Mouse (Mus musculus): ENCODE results near the gene Gm11559.
"Not testable (repeated sequence)": the region's sequence is repeated elsewhere in the genome, so short reads cannot be mapped to it uniquely, and the experiment has no call there.

The Gm11559 gene

DNA sequence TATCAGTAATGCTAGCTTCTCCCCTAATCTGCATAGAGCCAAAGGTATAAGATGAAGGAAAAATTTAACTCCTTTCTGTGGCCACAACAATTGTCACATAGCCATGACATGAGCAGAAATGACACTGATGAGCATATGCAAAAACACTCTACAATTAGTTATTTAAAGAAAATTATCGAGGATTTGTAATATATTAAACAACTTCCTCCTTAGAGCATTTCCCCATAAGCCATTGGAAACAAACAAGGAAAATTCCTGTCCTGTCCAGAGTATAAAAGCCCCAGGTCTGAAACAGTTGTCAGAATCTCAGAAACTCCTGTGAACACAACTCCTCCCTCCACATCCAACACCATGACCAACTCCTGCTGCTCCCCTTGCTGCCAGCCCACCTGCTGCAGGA, at the start of gene Gm11559:
Gm11559 (plus strand) TSS at position 301 of the 400 bp plus-strand sequence.
- not testable (repeated sequence) for DNase-seq (ENCODE audit: low spot score)

DNA sequence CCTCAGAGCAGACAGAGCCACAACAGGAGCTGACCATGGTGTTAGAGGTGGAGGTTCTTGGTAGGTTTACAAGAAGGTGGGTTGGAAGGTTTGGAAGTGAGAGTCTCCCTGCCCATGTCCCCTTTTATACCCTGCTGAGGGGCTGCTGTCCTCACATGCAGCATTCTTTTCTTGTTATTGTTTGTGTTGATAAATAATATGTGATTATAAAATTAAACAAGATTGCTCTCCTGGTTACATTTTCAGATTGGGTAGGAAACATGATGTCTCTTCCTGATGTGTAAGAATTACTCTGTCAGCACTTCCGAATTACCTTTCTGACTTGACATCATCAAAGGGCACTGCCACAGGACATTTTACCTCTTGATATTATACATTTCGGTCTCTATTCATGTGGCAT, 48.7 kb upstream of the Gm11559 start, which contains the start of gene Gm11564:
Gm11564 (minus strand) TSS at position 101 of the 400 bp plus-strand sequence.
- DNase-seq (ENCODE audit: low spot score) = not testable (repeated sequence)

DNA sequence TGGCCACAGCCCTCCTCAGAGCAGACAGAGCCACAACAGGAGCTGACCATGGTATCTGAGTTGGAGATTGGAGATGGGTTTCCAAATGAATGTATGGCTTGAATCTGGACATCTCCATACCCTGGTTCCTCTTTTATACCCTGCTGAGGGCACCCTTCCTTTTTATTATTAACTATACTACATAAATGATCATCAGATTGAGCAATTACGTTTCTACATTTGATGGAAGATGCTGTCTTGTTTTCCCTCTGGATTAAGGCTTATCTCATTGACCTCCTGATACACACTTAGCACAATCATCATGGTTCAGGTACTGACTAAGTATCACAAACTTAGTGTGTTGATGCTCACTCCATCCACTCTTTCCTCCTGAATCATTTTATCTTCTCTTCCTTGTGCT, 26.3 kb upstream of the Gm11559 start, which contains the start of gene 2300003K06Rik:
2300003K06Rik (minus strand) TSS at position 101 of the 400 bp plus-strand sequence.
- no peak for DNase-seq (ENCODE audit: low spot score)

GRCm38 (mm10) chr11:99842185-99842584, 22.1 kb upstream of the Gm11559 start:
- DNase-seq (ENCODE audit: low spot score) = no peak

DNA sequence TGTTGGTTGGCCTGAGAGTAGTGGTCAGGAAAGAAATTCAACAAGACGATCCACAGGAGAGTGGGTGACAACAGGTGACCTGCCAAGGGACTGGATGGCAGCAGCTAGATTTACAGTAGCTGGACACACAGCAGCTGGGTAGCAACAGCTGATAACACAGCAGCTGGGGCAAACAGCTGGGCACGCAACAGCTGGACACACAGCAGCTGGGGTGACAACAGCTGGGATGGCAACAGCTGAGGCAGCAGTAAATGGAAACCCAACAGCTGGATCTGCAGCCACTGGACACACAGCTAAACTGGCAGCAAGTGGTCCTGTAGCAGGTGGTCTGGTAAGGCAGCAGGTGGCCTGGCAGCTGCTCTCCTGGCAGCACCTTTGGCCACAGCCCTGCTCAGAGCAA, 17.5 kb upstream of the Gm11559 start:
- DNase-seq (ENCODE audit: low spot score) = no peak

GRCm38 (mm10) chr11:99851508-99851907, 12.8 kb upstream of the Gm11559 start, which contains the start of gene Krtap4-16:
Gene Krtap4-16, minus strand, starts transcription at chr11:99851608.
- no peak for DNase-seq (ENCODE audit: low spot score)

DNA sequence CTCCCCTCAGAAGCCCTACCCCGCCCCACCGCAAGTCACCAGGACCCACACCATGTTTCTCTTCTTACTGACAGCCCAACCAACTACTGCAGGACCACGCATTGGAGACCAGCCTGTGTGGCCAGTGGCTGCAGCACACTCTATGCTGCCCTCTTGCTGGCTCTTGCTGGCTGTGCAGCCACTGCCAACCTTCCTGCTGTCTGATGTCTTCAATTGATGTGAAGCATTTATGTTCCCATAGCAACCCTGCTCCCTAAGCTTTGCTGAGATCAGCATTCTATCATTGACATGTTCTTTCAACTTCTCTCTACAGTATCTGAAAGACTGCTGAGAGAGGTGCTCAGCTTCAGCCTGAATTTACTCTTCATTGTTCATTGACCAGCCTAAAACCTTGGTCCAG, 10.2 kb upstream of the Gm11559 start:
- DNase-seq (ENCODE audit: low spot score) = no peak

DNA sequence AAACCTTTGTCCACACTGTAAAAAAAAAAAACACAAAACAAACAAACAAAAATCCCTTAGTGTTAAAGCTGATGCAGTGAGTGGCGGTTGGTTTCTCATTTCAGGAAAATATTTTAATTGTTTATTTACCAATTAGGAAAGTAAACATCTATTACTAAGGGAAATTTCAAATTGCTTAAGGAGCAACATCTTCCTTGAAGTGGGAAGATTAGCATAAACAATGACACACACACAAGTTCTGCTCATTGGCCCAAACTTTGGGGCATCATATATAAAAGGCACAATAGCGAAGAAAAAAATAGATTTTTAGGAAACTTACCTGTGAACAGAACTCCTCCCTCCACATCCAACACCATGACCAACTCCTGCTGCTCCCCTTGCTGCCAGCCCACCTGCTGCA, 6.7 kb upstream of the Gm11559 start, which contains the start of gene Gm11568:
Gm11568 (plus strand) TSS at position 301 of the 400 bp plus-strand sequence.
- DNase-seq (ENCODE audit: low spot score) = no peak

DNA sequence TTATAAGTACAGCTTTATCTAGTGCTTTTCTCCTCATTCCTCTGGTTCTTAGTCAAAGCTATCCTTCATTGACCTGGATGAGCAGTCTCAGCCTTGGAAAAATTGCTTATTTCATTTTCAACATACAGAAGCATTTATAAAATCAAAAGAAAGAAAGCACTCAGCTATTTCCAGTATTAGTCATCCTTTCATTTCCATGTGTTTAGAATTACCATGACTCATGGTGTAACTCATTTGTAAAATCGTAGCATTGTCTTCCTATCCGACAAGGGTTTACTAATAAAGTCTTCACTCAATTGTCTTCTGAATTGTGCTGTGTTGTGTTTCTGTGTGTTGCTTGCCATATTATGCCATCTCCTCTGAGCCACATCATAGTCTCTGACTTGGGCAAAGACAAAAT, 5.5 kb upstream of the Gm11559 start:
- no peak for DNase-seq (ENCODE audit: low spot score)

DNA sequence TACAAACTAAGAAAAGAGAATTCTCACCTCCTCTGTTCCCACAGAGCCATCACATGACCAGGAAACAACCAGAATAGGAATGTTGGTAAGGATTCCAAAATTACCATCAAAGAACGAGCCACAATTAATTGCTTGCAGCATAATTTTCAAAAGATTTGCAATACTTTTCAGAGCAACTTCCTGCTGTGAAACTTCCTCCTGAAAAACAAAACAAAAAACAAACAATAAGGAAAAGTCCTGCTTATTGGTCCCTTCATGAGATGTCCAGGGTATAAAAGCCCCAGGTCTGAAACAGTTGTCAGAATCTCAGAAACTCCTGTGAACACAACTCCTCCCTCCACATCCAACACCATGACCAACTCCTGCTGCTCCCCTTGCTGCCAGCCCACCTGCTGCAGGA, 8.8 kb downstream of the Gm11559 start, which contains the start of gene Krtap9-1:
Krtap9-1 (plus strand) TSS at position 301 of the 400 bp plus-strand sequence.
- not testable (repeated sequence) for DNase-seq (ENCODE audit: low spot score)

DNA sequence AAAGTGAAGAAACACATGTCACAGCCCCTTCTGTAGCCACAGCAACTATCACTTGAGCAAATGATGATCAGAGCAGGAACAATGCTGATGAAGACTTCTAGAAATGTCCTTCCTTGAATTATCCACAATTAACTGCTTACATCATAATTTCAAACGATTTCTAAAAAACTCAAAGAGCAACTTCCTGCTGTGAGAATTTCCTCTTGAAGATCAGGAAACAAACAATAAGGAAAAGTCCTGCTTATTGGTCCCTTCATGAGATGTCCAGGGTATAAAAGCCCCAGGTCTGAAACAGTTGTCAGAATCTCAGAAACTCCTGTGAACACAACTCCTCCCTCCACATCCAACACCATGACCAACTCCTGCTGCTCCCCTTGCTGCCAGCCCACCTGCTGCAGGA, 14.6 kb downstream of the Gm11559 start, which contains the start of gene Gm11567:
Gm11567 (plus strand) TSS at position 301 of the 400 bp plus-strand sequence.
- not testable (repeated sequence) for DNase-seq (ENCODE audit: low spot score)

- DNase-seq (ENCODE audit: low spot score) = no peak
These were observed 43.3 kb downstream of the Gm11559 start, which contains the start of gene Krtap31-1 for GRCm38 (mm10) chr11:99907620-99908019. Gene Krtap31-1, plus strand, starts transcription at chr11:99907920.

DNA sequence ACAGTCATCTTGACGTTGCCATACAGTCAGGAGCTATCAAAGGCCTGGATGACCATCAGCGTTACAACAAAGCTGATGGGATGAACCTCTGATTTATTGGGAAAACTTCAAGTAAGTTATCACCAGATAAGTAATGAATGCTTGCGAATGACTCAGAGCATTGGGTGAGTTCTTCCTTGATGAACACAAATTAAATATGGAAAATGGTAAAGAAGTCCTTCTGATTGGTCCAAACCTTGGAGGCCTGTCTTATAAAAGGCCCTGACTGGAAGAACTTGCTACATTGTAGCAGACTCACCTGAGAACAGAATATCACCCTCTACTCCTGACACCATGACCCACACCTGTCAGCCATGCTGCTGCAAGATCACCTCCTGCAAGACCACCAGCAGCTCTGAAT, 50.2 kb downstream of the Gm11559 start, which contains the start of gene Gm11565:
Gm11565 (plus strand) TSS at position 301 of the 400 bp plus-strand sequence.
- no peak for DNase-seq (ENCODE audit: low spot score)
